Mouse (Mus musculus) heart, adult 2 months (tissue): Measurements from ENCODE around the gene AC124502.3. TPM values are rescaled to one million over a fixed set of nuclear protein-coding genes. Genes with fewer than 3 reads are reported as not detected.
"Not testable (repeated sequence)": the region's sequence is repeated elsewhere in the genome, so short reads cannot be mapped to it uniquely, and the experiment has no call there.

Source experiments
- DNase-seq, 2 experiments: peaks; one replicate each; pipeline ENCODE4 v3.0.0; 2021
- H3K27ac ChIP-seq: fragments of 200-600 bp; 2 replicates; pipeline ENCODE4 v1.8.1; 2022
- H3K27me3 ChIP-seq: fragments of 200-500 bp; 2 replicates; pipeline ENCODE4 v1.6.1; 2012; ENCODE audit warnings: mild to moderate bottlenecking, low read length, inconsistent platforms, mixed read lengths; ENCODE audit not compliant: control insufficient read depth, insufficient read depth
- H3K36me3 ChIP-seq: fragments of 200-500 bp; 2 replicates; pipeline ENCODE4 v1.6.1; 2012; ENCODE audit warnings: low read length, inconsistent platforms; ENCODE audit not compliant: control insufficient read depth, insufficient read depth
- H3K4me1 ChIP-seq: fragments of 200-500 bp; 2 replicates; pipeline ENCODE4 v1.6.1; 2011; ENCODE audit warnings: low read length; ENCODE audit not compliant: control insufficient read depth, insufficient read depth
- H3K4me3 ChIP-seq: fragments of 200-600 bp; 2 replicates; pipeline ENCODE4 v1.8.1; 2022
- H3K79me2 ChIP-seq: fragments of 200-500 bp; replicated peaks from 2 replicates; pipeline ENCODE4 v1.6.1; 2012; ENCODE audit warnings: mild to moderate bottlenecking, inconsistent platforms, low read length, moderate library complexity, mixed read lengths; ENCODE audit not compliant: control insufficient read depth, insufficient read depth
- H3K9ac ChIP-seq: fragments of 200-500 bp; 2 replicates; pipeline ENCODE4 v1.6.1; 2012; ENCODE audit warnings: low read depth, mild to moderate bottlenecking, control low read depth, inconsistent platforms, low read length, mixed read lengths
- CTCF ChIP-seq: fragments of 200-600 bp; IDR thresholded peaks from 2 replicates; pipeline ENCODE4 v1.8.1; 2022; ENCODE audit warnings: antibody characterized with exemption, mild to moderate bottlenecking, moderate library complexity
- EP300 ChIP-seq: fragments of 200-500 bp; IDR thresholded peaks from 2 replicates; pipeline ENCODE4 v1.6.1; 2011; ENCODE audit warnings: low read depth, low read length, control low read depth; ENCODE audit not compliant: insufficient read depth
- POLR2A ChIP-seq: fragments of 200-500 bp; IDR thresholded peaks from 2 replicates; pipeline ENCODE4 v1.6.1; 2011; ENCODE audit warnings: mild to moderate bottlenecking, low read depth, low read length, control low read depth; ENCODE audit not compliant: insufficient read depth
- WGBS: fragments of 180-500 bp; shearing (Covaris S2); methylation state at CpG from one replicate; pipeline ENCODE4 v1.1.7; 2018; 5-methylcytosine and 5-hydroxymethylcytosine counted together
- intact Hi-C: fragments of 180-260 bp; cut with DNase I; formaldehyde crosslinking; loops from one replicate; pipeline ENCODE4 v1.15.1; 2025
- polyA plus RNA-seq: library from polyadenylated mRNA; depleted of rRNA; stranded (reverse); fragments of >200 nt; gene quantifications from 2 replicates; pipeline ENCODE4 v1.2.3, GENCODE M21; 2012
- total RNA-seq, 2 experiments: library from RNA; stranded (reverse); gene quantifications; 2 replicates each; pipeline ENCODE4 v1.2.3; 2021

The AC124502.3 gene
- total and polyA plus RNA-seq, 3 experiments = 0.08 to 2.3 (median 1.3) TPM

GRCm38 (mm10) chr19:5086533-5086932 lies 47.8 kb downstream of the AC124502.3 start:
- 54% methylated on average over 4 of the region's 4 CpGs for WGBS
- H3K4me3 ChIP-seq, H3K4me1 ChIP-seq, H3K36me3 ChIP-seq, DNase-seq, H3K9ac ChIP-seq, H3K79me2 ChIP-seq, H3K27ac ChIP-seq: not testable (repeated sequence)
- H3K27me3 ChIP-seq = peaks cover 11% of the 10 kb centered on the region; the same call in 1 of the 2 replicates
- TF ChIP-seq CTCF = peak; percentile 34
- intact Hi-C loops = loop anchor here (5.0 kb wide), 1 partner anchor 49 kb away; the partner anchor contains the start of genes AC124502.3 and B4gat1

GRCm38 (mm10) chr19:5087884-5088728 lies 49.4 kb downstream of the AC124502.3 start, which contains the start of gene Yif1a:
TSS of gene Yif1a (plus strand) at chr19:5088538.
- peak within 1 kb of the TSS; percentile 64 for H3K9ac ChIP-seq
- H3K4me1 ChIP-seq = peaks cover 5% of the 10 kb centered on the region
- H3K4me3 ChIP-seq = peak within 1 kb of the TSS; percentile 78
- H3K79me2 ChIP-seq = no peaks in the 10 kb centered on the region
- TF ChIP-seq EP300 (peak; percentile 37; the same call in 1 of the 2 replicates), CTCF (peak; percentile 60), POLR2A (peak; percentile 93)
- peak; percentile 94 to 96 for DNase-seq
- peaks cover 7% of the 10 kb centered on the region; the same call in 1 of the 2 replicates for H3K27me3 ChIP-seq
- peak within 1 kb of the TSS; percentile 80 for H3K27ac ChIP-seq
- intact Hi-C loops = loop anchor here (2.0 to 5.0 kb wide), 2 partner anchors 19 to 51 kb away; partner anchors contain the start of genes AC124502.3, B4gat1 and Rab1b
- no peaks in the 10 kb centered on the region for H3K36me3 ChIP-seq
- under 1% methylated on average over 58 of the region's 58 CpGs for WGBS

DNA sequence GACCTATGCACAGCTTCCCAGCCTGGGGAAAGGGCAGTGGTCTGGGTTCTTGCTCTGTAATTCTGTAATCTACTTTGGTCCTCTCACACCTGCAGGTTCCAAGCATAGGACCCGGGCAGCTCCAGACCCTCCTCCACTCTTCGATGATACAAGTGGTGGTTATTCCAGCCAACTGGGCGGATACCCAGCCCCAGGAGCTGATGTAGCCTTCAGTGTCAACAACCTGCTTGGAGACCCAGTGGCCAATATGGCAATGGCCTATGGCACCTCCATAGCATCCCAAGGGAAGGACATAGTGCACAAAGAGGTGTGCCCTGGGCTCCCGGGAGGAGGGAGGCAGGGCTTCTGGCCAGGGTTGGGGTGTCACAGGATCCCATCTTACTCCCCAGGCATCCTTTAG lies 50.6 kb downstream of the AC124502.3 start:
- no peak for TF ChIP-seq CTCF
- no peak for TF ChIP-seq POLR2A
- TF ChIP-seq EP300 = no peak
- Histone ChIP-seq H3K4me1 (peaks cover 7% of the 10 kb centered on the region), H3K4me3 (no peak overlapping the region), H3K79me2 (no peaks in the 10 kb centered on the region), H3K27me3 (peaks cover 6% of the 10 kb centered on the region; the same call in 1 of the 2 replicates), H3K27ac (no peak overlapping the region), H3K9ac (no peak overlapping the region), H3K36me3 (no peaks in the 10 kb centered on the region)
- 89% methylated on average over 4 of the region's 4 CpGs for WGBS
- intact Hi-C loops = loop anchor here (2.0 to 5.0 kb wide), 2 partner anchors 17 to 52 kb away; partner anchors contain the start of genes AC124502.3, B4gat1 and Rab1b
- DNase-seq = no peak

DNA sequence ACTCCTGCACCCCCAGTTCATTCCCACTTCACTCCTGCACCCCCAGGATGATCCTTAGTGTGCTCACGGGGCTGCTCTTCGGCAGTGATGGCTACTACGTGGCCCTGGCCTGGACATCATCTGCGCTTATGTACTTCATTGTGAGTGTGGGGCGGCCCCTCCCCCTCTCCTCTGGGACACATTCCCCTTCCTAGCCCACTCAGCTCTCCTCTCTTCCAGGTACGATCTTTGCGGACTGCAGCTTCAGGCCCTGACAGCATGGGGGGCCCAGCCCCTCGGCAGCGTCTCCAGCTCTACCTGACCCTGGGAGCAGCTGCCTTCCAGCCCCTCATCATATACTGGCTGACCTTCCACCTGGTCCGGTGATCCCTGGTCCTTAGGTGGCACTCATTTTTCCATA lies 53.4 kb downstream of the AC124502.3 start:
- peaks cover 8% of the 10 kb centered on the region for H3K4me1 ChIP-seq
- TF ChIP-seq POLR2A = no peak
- TF ChIP-seq EP300 = no peak
- TF ChIP-seq CTCF = no peak
- intact Hi-C loops = no loop called here
- DNase-seq = no peak
- H3K27ac ChIP-seq = no peak overlapping the region
- H3K36me3 ChIP-seq = no peaks in the 10 kb centered on the region
- H3K9ac ChIP-seq = no peak overlapping the region
- H3K4me3 ChIP-seq = no peak overlapping the region
- H3K27me3 ChIP-seq = no peaks in the 10 kb centered on the region
- 89% methylated on average over 10 of the region's 10 CpGs for WGBS
- H3K79me2 ChIP-seq = no peaks in the 10 kb centered on the region

DNA sequence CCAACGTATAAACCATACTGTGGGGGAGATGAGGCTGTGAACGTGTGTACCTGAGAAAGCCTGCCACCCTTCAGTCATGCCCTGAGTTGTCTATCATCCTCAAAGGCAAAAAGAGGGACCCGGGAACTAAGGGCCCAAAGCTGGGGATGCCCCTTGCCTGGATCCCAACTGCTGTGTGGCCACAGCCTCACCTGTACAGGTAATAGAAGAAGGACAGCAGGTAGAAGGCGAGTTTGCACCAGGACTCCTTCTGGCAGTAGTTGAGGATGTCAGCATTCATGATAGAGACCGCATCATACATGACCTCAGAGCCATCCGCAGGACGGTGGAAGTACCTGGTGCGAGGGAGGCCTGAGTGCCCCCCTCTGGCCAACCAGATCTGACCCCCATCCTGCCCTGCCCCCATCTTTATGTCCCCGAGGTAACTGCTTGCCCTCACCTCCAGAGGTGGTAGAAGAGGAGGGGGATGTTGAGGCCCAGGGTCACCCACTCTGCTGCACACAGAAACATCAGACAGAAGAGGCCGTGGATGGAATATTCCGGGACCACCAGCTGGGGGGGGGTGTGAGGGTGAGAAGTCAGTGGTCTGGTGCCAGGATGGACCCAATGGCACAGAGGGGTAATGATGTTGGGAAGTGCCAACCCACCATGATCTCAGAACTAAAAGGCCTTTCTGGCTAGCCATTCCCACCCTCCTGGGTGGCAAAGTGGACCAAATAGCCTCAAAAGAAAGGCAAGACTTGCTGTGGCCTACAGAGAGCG lies 55.0 kb downstream of the AC124502.3 start:
- Histone ChIP-seq H3K79me2 (no peaks in the 10 kb centered on the region), H3K27me3 (no peaks in the 10 kb centered on the region), H3K36me3 (no peaks in the 10 kb centered on the region), H3K4me1 (peaks cover 4% of the 10 kb centered on the region), H3K27ac (no peak overlapping the region), H3K4me3 (no peak overlapping the region), H3K9ac (no peak overlapping the region)
- intact Hi-C loops = loop anchor here (1.0 kb wide), 1 partner anchor 46 kb away; no protein-coding TSS in a partner anchor
- WGBS = 71% methylated on average over 12 of the region's 12 CpGs
- no peak for DNase-seq
- no peak for TF ChIP-seq EP300
- TF ChIP-seq CTCF = no peak
- TF ChIP-seq POLR2A = no peak
